Mouse (Mus musculus) myocyte (in vitro differentiated cells): ENCODE results near the gene Gramd1a.

Experiments used
- CEBPB ChIP-seq: IDR thresholded peaks from 2 replicates; pipeline ENCODE4 v1.6.1; 2011; ENCODE audit warnings: mild to moderate bottlenecking, moderate library complexity; ENCODE audit not compliant: poor library complexity, insufficient read depth, severe bottlenecking
- E2F4 ChIP-seq: IDR thresholded peaks from one replicate; pipeline ENCODE4 v1.6.1; 2011; ENCODE audit warnings: mild to moderate bottlenecking, control low read depth, moderate library complexity; ENCODE audit not compliant: insufficient read depth
- MAX ChIP-seq: IDR thresholded peaks from one replicate; pipeline ENCODE4 v1.6.1; 2011; ENCODE audit warnings: low read depth, mild to moderate bottlenecking, control low read depth
- MYOD1 ChIP-seq, 3 experiments: IDR thresholded peaks; one replicate each; pipeline ENCODE4 v1.6.1; 2011; ENCODE audit warnings: control low read depth in 2 of 3, low read depth in 2 of 3, mild to moderate bottlenecking in 2 of 3, moderate library complexity in 1 of 3; ENCODE audit not compliant: insufficient read length in 2 of 3, control insufficient read depth in 1 of 3
- MYOG ChIP-seq, 3 experiments: IDR thresholded peaks; one replicate each; pipeline ENCODE4 v1.6.1; 2011; ENCODE audit warnings: control low read depth in 2 of 3, low read depth in 2 of 3, mild to moderate bottlenecking in 2 of 3; ENCODE audit not compliant: insufficient read length in 2 of 3, control insufficient read depth in 1 of 3, insufficient read depth in 1 of 3
- POLR2A ChIP-seq: IDR thresholded peaks from one replicate; pipeline ENCODE4 v1.6.1; 2011; ENCODE audit warnings: low read depth, mild to moderate bottlenecking, control low read depth, moderate library complexity; ENCODE audit not compliant: insufficient read length
- POLR2AphosphoS2 ChIP-seq: IDR thresholded peaks from one replicate; pipeline ENCODE4 v1.6.1; 2011; ENCODE audit warnings: low read depth, control low read depth; ENCODE audit not compliant: insufficient read length
- USF1 ChIP-seq: IDR thresholded peaks from one replicate; pipeline ENCODE4 v1.6.1; 2011; ENCODE audit warnings: low read depth, mild to moderate bottlenecking, control low read depth, moderate library complexity

DNA sequence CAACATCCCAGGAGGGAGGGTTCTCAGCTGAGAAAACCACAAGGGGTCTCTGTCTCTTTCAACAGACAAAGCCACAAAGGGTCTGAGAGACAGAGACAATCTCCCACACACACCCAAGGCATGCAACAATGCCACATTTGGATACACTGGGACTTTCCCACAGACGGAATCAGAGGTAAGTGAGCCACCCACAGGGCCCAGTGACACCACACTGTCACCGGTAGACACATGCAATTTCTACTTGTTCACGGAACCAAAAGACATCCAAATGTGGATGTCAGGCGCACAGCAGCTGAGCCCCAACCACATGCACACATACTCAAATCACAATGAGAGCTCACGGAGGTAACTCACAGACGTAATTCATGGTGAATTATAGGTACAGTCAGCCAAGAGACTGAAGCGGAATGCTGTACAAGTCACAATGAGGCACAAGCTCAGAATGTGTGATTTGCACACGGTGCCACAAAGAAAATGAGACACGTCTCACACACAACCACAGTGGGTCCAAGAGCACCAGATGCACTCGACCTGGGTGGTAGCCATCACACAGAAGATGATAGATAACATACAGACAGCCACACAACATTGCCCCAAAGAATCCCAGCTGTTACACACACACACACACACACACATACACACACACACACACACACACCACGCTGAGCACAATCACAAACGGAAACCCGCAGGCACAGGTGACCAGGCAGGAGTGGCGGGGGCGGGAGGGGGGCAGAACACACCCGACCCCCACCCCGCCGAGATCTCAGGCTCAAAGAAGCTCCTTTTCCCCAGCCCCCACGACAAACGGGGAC lies 5.7 kb downstream of the Gramd1a start:
- TF ChIP-seq POLR2AphosphoS2 = no peak
- no peak for TF ChIP-seq POLR2A
- no peak for TF ChIP-seq CEBPB
- no peak for TF ChIP-seq MAX
- peak in 2 of 3 experiments; percentile 51 to 57 for TF ChIP-seq MYOD1 (IDR thresholded peaks at IDR 0.05; ENCODE audit: control insufficient read depth in 1 of 3, insufficient read length in 2 of 3, low read depth in 2 of 3)
- no peak for TF ChIP-seq USF1
- TF ChIP-seq E2F4 = no peak
- TF ChIP-seq MYOG (IDR thresholded peaks at IDR 0.05; ENCODE audit: control insufficient read depth in 1 of 3, insufficient read depth in 1 of 3, insufficient read length in 2 of 3, low read depth in 2 of 3) = peak in 1 of 3 experiments; percentile 53
